Mouse (Mus musculus): ENCODE measurements at regions not wholly inside any gene's neighbourhood (a gene's known extent, or its start where the extent isn't known, plus 50 kb on each side); places are given as distances from the start of the nearest gene placed in this dataset.

GRCm38 (mm10) chr16:30652692-30653091 lies 53.2 kb downstream of the Fam43a start:
- no peak for DNase-seq

GRCm38 (mm10) chr16:30653806-30654205 lies 54.3 kb downstream of the Fam43a start:
- DNase-seq = peak; percentile 57

GRCm38 (mm10) chr16:30654226-30654625 lies 54.7 kb downstream of the Fam43a start:
- DNase-seq = no peak

- DNase-seq = no peak
Measured at GRCm38 (mm10) chr16:30655798-30656221, 56.3 kb downstream of the Fam43a start.

GRCm38 (mm10) chr16:30656881-30657280 lies 57.4 kb downstream of the Fam43a start:
- DNase-seq = no peak

GRCm38 (mm10) chr16:30658921-30659320 lies 59.4 kb downstream of the Fam43a start:
- DNase-seq = no peak

- peak; percentile 30 for DNase-seq
Measured at GRCm38 (mm10) chr16:30661086-30661977, 61.8 kb downstream of the Fam43a start.

GRCm38 (mm10) chr16:30663055-30663454 lies 63.5 kb downstream of the Fam43a start:
- peak; percentile 57 for DNase-seq

GRCm38 (mm10) chr16:30663971-30664370 lies 64.4 kb downstream of the Fam43a start:
- no peak for DNase-seq

GRCm38 (mm10) chr16:30664433-30664832 lies 64.9 kb downstream of the Fam43a start:
- no peak for DNase-seq

- no peak for DNase-seq
Measured at GRCm38 (mm10) chr16:30665881-30666280, 66.4 kb downstream of the Fam43a start.

- no peak for DNase-seq
Measured at GRCm38 (mm10) chr16:30669883-30670282, 70.4 kb downstream of the Fam43a start.

GRCm38 (mm10) chr16:30671584-30671983 lies 72.1 kb downstream of the Fam43a start:
- no peak for DNase-seq

- DNase-seq = peak; percentile 57
Measured at GRCm38 (mm10) chr16:30672776-30673550, 73.4 kb downstream of the Fam43a start.

- DNase-seq = no peak
Measured at GRCm38 (mm10) chr16:30673662-30674061, 74.1 kb downstream of the Fam43a start.

GRCm38 (mm10) chr16:30675829-30676228 lies 76.3 kb downstream of the Fam43a start:
- no peak for DNase-seq

GRCm38 (mm10) chr16:30677016-30677415 lies 77.5 kb downstream of the Fam43a start:
- DNase-seq = no peak

- no peak for DNase-seq
Measured at GRCm38 (mm10) chr16:30677896-30678707, 78.6 kb downstream of the Fam43a start.

- no peak for DNase-seq
Measured at GRCm38 (mm10) chr16:30678708-30679492, 79.4 kb downstream of the Fam43a start.

GRCm38 (mm10) chr16:30679493-30679811 lies 79.9 kb downstream of the Fam43a start:
- DNase-seq = no peak

GRCm38 (mm10) chr16:30681421-30681820 lies 81.9 kb downstream of the Fam43a start:
- DNase-seq = no peak

- DNase-seq = peak; percentile 43
Measured at GRCm38 (mm10) chr16:30683986-30684385, 84.5 kb downstream of the Fam43a start.

All from right cerebral cortex, adult 18-20 months (tissue).